Mouse (Mus musculus): ENCODE results near the gene Fdx1l. TPM values are rescaled to one million over a fixed set of nuclear protein-coding genes. Genes with fewer than 3 reads are reported as not detected.
A peak's percentile ranks its signal among the peaks of the same experiment; 100 is the strongest.

Fdx1l gene
- polyA plus RNA-seq, 1 experiment from 2014 or later = 65.7 TPM

- peak overlapping the region; percentile 90 for H3K4me2 ChIP-seq (replicated peaks; ENCODE audit: low read depth, low read length)
- ATAC-seq (ENCODE audit: low FRiP score, low TSS enrichment) = peak; percentile 39
- WGBS = under 1% methylated on average over 36 of the region's 36 CpGs
- H3K4me3 ChIP-seq (ENCODE audit: low read length) = peak overlapping the region; percentile 57
- no peaks in the 10 kb centered on the region for H3K36me3 ChIP-seq (ENCODE audit: insufficient read depth, low read length)
- no peaks in the 10 kb centered on the region for H3K9me3 ChIP-seq (ENCODE audit: low read length)
- H3K27ac ChIP-seq (ENCODE audit: low read length) = no peak overlapping the region
- peaks cover 51% of the 10 kb centered on the region for H3K4me1 ChIP-seq (ENCODE audit: insufficient read depth, low read length)
- peaks cover 47% of the 10 kb centered on the region for H3K27me3 ChIP-seq (ENCODE audit: insufficient read depth, low read length)
- peak overlapping the region; percentile 51 for H3K9ac ChIP-seq (replicated peaks; ENCODE audit: low read length)
Observed at GRCm38 (mm10) chr9:21031251-21031895, 42.0 kb downstream of the Fdx1l start.

DNA sequence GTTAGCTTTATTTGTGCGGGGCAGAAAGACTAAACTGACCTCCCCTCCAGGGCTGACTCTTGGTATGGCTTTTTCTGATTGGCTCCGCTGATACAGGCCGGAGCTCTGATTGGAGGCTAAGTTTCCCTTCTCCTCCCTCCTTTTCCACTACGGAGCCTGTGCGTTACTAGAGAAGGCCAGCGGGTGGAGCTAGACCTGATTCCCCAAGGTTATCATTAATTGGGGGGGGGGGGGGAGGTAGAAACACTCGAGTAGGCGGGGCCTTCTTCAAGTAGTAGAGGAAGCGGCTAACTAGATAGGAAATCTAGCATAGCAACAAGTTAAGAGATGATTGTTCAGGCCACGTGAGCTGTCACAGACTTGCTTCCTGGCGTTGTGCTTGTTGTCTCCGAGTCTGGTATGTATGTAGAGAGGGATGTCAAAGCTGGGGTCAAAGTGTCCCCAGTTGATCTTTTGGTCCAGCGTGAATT, 42.6 kb downstream of the Fdx1l start:
- no peak overlapping the region for H3K27ac ChIP-seq (ENCODE audit: low read length)
- no peaks in the 10 kb centered on the region for H3K9me3 ChIP-seq (ENCODE audit: low read length)
- H3K36me3 ChIP-seq (ENCODE audit: insufficient read depth, low read length) = no peaks in the 10 kb centered on the region
- peaks cover 41% of the 10 kb centered on the region for H3K27me3 ChIP-seq (ENCODE audit: insufficient read depth, low read length)
- peaks cover 47% of the 10 kb centered on the region for H3K4me1 ChIP-seq (ENCODE audit: insufficient read depth, low read length)
- peak overlapping the region; percentile 51; the same call in 1 of the 2 replicates for H3K9ac ChIP-seq (replicated peaks; ENCODE audit: low read length)
- H3K4me3 ChIP-seq (ENCODE audit: low read length) = peak overlapping the region; percentile 57
- peak; percentile 63; the same call in 1 of the 2 replicates for ATAC-seq (ENCODE audit: low FRiP score, low TSS enrichment)
- WGBS = under 1% methylated on average over 13 of the region's 13 CpGs
- peak overlapping the region; percentile 90 for H3K4me2 ChIP-seq (replicated peaks; ENCODE audit: low read depth, low read length)

DNA sequence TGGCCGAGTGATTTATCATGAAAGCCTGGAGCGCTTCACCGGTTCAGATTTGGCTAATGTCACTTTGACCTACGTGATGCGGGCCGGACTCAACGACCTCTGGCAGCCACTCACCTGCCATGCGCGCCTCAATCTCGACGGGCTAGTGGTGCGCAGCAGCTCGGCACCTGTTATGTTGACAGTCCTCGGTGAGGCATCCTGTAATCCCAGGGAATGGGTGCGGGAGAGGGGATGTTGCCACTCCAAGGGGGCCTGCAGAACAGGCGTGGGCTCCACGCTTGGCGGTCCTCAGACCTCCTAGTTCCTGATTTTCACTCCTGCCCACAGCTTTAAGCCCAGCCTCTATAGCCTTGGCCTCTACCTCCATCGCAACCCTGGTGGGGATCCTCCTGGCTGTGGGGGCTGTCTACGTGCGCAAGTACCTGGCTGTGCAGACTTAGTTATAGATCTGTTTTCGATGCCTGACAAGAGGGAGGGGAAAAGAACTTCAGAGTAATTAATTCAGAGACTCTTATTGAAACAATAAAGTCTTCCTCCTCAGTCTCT, 43.3 kb downstream of the Fdx1l start:
- peaks cover 44% of the 10 kb centered on the region for H3K4me1 ChIP-seq (ENCODE audit: insufficient read depth, low read length)
- no peak overlapping the region for H3K9ac ChIP-seq (replicated peaks; ENCODE audit: low read length)
- H3K4me2 ChIP-seq (replicated peaks; ENCODE audit: low read depth, low read length) = peak overlapping the region; percentile 90
- peak overlapping the region; percentile 57 for H3K4me3 ChIP-seq (ENCODE audit: low read length)
- ATAC-seq (ENCODE audit: low FRiP score, low TSS enrichment) = no peak
- 27% methylated on average over 22 of the region's 22 CpGs for WGBS
- no peaks in the 10 kb centered on the region for H3K36me3 ChIP-seq (ENCODE audit: insufficient read depth, low read length)
- no peak overlapping the region for H3K27ac ChIP-seq (ENCODE audit: low read length)
- peaks cover 34% of the 10 kb centered on the region for H3K27me3 ChIP-seq (ENCODE audit: insufficient read depth, low read length)
- H3K9me3 ChIP-seq (ENCODE audit: low read length) = no peaks in the 10 kb centered on the region

DNA sequence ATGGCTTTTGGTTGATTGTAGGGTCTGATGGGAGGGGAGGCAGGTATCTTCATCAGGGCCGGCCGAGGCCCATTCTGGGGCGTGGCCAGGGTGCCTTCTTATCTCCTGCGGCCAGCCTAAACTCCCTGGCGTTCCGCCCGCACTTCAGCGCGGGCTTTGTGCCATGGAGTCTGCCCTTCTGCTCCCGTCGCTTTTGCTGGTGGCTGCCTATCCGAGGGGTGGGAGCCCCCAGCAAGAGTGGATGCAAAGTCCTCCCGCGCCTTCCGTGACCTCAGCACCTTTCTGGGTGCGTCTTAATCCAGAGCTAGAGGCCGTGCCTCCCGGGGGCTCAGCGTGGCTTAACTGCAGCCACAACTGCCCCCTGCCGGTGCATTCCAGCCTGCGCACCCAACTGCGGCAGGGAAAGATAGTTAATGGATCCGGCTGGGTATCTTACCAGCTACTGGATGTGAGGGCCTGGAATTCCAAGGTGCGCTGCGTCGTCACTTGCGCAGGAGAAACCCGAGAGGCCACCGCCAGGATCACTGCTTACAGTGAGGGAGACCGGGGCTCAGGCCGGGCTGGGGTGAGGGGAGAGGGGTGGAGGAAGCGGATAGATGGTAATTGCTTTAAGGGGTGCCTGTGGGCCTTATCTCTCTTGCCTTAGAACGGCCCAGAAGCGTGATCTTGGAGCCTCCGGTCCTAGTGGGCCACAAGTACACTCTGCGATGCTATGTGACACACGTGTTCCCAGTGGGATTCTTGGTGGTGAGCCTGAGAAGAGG, 43.9 kb downstream of the Fdx1l start, which contains the start of gene Icam4:
Gene Icam4 (plus strand): TSS at position 83 of the 764 bp plus-strand sequence.
- Histone ChIP-seq H3K9me3 (ENCODE audit: low read length) (no peaks in the 10 kb centered on the region), H3K4me3 (ENCODE audit: low read length) (peak within 1 kb of the TSS; percentile 24), H3K4me1 (ENCODE audit: insufficient read depth, low read length) (peaks cover 38% of the 10 kb centered on the region), H3K4me2 (replicated peaks; ENCODE audit: low read depth, low read length) (peak within 1 kb of the TSS; percentile 90), H3K36me3 (ENCODE audit: insufficient read depth, low read length) (no peaks in the 10 kb centered on the region), H3K9ac (replicated peaks; ENCODE audit: low read length) (peak within 1 kb of the TSS; percentile 39), H3K27me3 (ENCODE audit: insufficient read depth, low read length) (peaks cover 28% of the 10 kb centered on the region), H3K27ac (ENCODE audit: low read length) (no peak within 1 kb of the TSS)
- 2% methylated on average over 37 of the region's 37 CpGs for WGBS
- peak; percentile 9; the same call in 1 of the 2 replicates for ATAC-seq (ENCODE audit: low FRiP score, low TSS enrichment)

DNA sequence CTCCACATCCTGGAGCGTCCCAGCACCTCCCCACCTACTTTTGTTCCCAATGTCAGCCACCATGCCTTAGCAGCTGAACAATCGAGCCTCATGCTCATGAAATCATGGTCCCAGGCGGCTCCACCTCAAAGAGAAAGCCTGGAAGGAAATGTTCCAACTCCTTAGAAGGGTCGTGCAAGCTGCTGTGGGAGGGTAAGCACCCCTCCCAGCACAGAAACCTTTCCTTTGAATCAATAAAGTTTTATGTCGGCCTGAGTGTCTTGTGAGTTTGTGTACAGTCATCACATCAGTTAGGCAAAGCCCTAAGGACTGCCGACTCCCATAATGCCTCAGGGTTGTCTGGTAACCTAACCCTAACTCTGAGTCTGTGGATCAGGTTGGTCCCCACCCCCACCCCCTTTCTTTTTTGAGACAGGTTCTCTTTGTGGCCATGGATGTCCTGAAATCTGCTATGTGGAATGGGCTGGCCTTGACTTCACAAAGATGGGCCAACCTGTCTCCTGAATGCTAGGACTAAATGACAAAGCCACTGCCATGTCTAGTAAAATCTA, 44.8 kb downstream of the Fdx1l start:
- no peak overlapping the region for H3K4me2 ChIP-seq (replicated peaks; ENCODE audit: low read depth, low read length)
- H3K4me1 ChIP-seq (ENCODE audit: insufficient read depth, low read length) = peaks cover 35% of the 10 kb centered on the region
- H3K9ac ChIP-seq (replicated peaks; ENCODE audit: low read length) = no peak overlapping the region
- no peak overlapping the region for H3K27ac ChIP-seq (ENCODE audit: low read length)
- WGBS = 63% methylated on average over 6 of the region's 6 CpGs
- no peak for ATAC-seq (ENCODE audit: low FRiP score, low TSS enrichment)
- H3K4me3 ChIP-seq (ENCODE audit: low read length) = no peak overlapping the region
- peaks cover 22% of the 10 kb centered on the region for H3K27me3 ChIP-seq (ENCODE audit: insufficient read depth, low read length)
- no peaks in the 10 kb centered on the region for H3K9me3 ChIP-seq (ENCODE audit: low read length)
- no peaks in the 10 kb centered on the region for H3K36me3 ChIP-seq (ENCODE audit: insufficient read depth, low read length)

- Histone ChIP-seq H3K27me3 (ENCODE audit: insufficient read depth, low read length) (peaks cover 15% of the 10 kb centered on the region), H3K27ac (ENCODE audit: low read length) (no peak overlapping the region), H3K4me1 (ENCODE audit: insufficient read depth, low read length) (peaks cover 28% of the 10 kb centered on the region), H3K9me3 (ENCODE audit: low read length) (no peaks in the 10 kb centered on the region), H3K4me3 (ENCODE audit: low read length) (no peak overlapping the region), H3K4me2 (replicated peaks; ENCODE audit: low read depth, low read length) (no peak overlapping the region), H3K9ac (replicated peaks; ENCODE audit: low read length) (no peak overlapping the region), H3K36me3 (ENCODE audit: insufficient read depth, low read length) (no peaks in the 10 kb centered on the region)
- WGBS = 58% methylated on average over 8 of the region's 8 CpGs
- no peak for ATAC-seq (ENCODE audit: low FRiP score, low TSS enrichment)
Observed at GRCm38 (mm10) chr9:21027774-21028290, 45.6 kb downstream of the Fdx1l start.

- ATAC-seq (ENCODE audit: low FRiP score, low TSS enrichment) = no peak
- Histone ChIP-seq H3K9ac (replicated peaks; ENCODE audit: low read length) (peak overlapping the region; percentile 19; the same call in 1 of the 2 replicates), H3K4me3 (ENCODE audit: low read length) (no peak overlapping the region), H3K4me1 (ENCODE audit: insufficient read depth, low read length) (peaks cover 19% of the 10 kb centered on the region), H3K27me3 (ENCODE audit: insufficient read depth, low read length) (peaks cover 6% of the 10 kb centered on the region), H3K4me2 (replicated peaks; ENCODE audit: low read depth, low read length) (no peak overlapping the region), H3K27ac (ENCODE audit: low read length) (no peak overlapping the region), H3K36me3 (ENCODE audit: insufficient read depth, low read length) (no peaks in the 10 kb centered on the region), H3K9me3 (ENCODE audit: low read length) (no peaks in the 10 kb centered on the region)
- WGBS = 75% methylated on average over 12 of the region's 12 CpGs
Observed at GRCm38 (mm10) chr9:21026849-21027248, 46.6 kb downstream of the Fdx1l start.

GRCm38 (mm10) chr9:21025258-21025810, 48.1 kb downstream of the Fdx1l start:
- no peaks in the 10 kb centered on the region for H3K36me3 ChIP-seq (ENCODE audit: insufficient read depth, low read length)
- no peak overlapping the region for H3K9ac ChIP-seq (replicated peaks; ENCODE audit: low read length)
- H3K4me3 ChIP-seq (ENCODE audit: low read length) = no peak overlapping the region
- 0 out of 2 replicates have a peak, but pooled peaks cover 4% of the 10 kb centered on the region for H3K27me3 ChIP-seq (ENCODE audit: insufficient read depth, low read length)
- H3K4me2 ChIP-seq (replicated peaks; ENCODE audit: low read depth, low read length) = no peak overlapping the region
- no peaks in the 10 kb centered on the region for H3K9me3 ChIP-seq (ENCODE audit: low read length)
- H3K27ac ChIP-seq (ENCODE audit: low read length) = no peak overlapping the region
- peaks cover 9% of the 10 kb centered on the region for H3K4me1 ChIP-seq (ENCODE audit: insufficient read depth, low read length)
- WGBS = 67% methylated on average over 19 of the region's 19 CpGs
- ATAC-seq (ENCODE audit: low FRiP score, low TSS enrichment) = no peak

DNA sequence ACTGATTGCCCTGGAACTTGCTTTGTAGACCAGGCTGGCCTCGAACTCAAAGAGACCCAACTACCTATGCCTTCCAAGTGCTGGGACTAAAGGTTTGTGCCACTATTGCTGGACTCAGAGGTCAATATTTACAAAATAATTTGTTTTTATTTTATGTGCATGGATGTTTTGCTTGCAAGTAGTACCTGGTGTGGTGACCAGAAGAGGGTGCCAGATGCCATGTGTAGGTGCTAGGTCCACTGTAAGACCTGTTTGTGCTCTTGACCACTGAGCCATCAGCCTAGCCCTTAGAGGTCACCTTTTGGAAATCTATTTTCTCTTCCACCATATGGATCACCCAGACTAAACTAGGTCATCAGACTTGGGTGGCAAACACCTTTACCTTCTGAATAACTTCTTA, 50.7 kb downstream of the Fdx1l start:
- Histone ChIP-seq H3K9ac (replicated peaks; ENCODE audit: low read length) (no peak overlapping the region), H3K4me2 (replicated peaks; ENCODE audit: low read depth, low read length) (no peak overlapping the region), H3K4me3 (ENCODE audit: low read length) (no peak overlapping the region), H3K9me3 (ENCODE audit: low read length) (no peaks in the 10 kb centered on the region), H3K36me3 (ENCODE audit: insufficient read depth, low read length) (no peaks in the 10 kb centered on the region), H3K27me3 (ENCODE audit: insufficient read depth, low read length) (peaks cover 4% of the 10 kb centered on the region), H3K27ac (ENCODE audit: low read length) (no peak overlapping the region), H3K4me1 (ENCODE audit: insufficient read depth, low read length) (no peaks in the 10 kb centered on the region)
- 94% methylated on average over 1 of the region's 1 CpGs for WGBS
- ATAC-seq (ENCODE audit: low FRiP score, low TSS enrichment) = no peak
